Mouse (Mus musculus) forebrain, embryonic 16.5 days (tissue): ENCODE measurements at regions not wholly inside any gene's neighbourhood (a gene's known extent, or its start where the extent isn't known, plus 50 kb on each side); places are given as distances from the start of the nearest gene placed in this dataset.

ENCODE experiments used
- ATAC-seq: fragments of 200-750 bp; cut with Nextera tagmentation; 2 replicates; pipeline ENCODE4 v1.8.0; 2017; ENCODE audit warnings: mild to moderate bottlenecking, moderate library complexity
- H3K27ac ChIP-seq: fragments of 300-500 bp; sonication (generic); 2 replicates; pipeline ENCODE4 v1.5.1; 2014; ENCODE audit warnings: low read length, control low read depth
- H3K27me3 ChIP-seq: fragments of 300-500 bp; sonication (generic); replicated peaks from 2 replicates; pipeline ENCODE4 v1.6.1; 2014; ENCODE audit warnings: low read length; ENCODE audit not compliant: control insufficient read depth, insufficient read depth
- H3K36me3 ChIP-seq: fragments of 300-500 bp; sonication (generic); 2 replicates; pipeline ENCODE4 v1.6.1; 2014; ENCODE audit not compliant: control insufficient read depth, insufficient read depth
- H3K4me1 ChIP-seq: fragments of 300-500 bp; sonication (generic); replicated peaks from 2 replicates; pipeline ENCODE4 v1.6.1; 2014; ENCODE audit warnings: low read length; ENCODE audit not compliant: control insufficient read depth, insufficient read depth
- H3K4me2 ChIP-seq: fragments of 300-500 bp; sonication (generic); 2 replicates; pipeline ENCODE4 v1.6.1; 2014; ENCODE audit warnings: mild to moderate bottlenecking, low read length, control low read depth
- H3K4me3 ChIP-seq: fragments of 300-500 bp; sonication (generic); replicated peaks from 2 replicates; pipeline ENCODE4 v1.5.1; 2014; ENCODE audit warnings: mild to moderate bottlenecking, low read length, control low read depth
- H3K9ac ChIP-seq: fragments of 300-500 bp; sonication (generic); replicated peaks from 2 replicates; pipeline ENCODE4 v1.6.1; 2014; ENCODE audit warnings: low read depth, low read length, control low read depth
- H3K9me3 ChIP-seq: fragments of 300-500 bp; sonication (generic); 2 replicates; pipeline ENCODE4 v1.6.1; 2016; ENCODE audit warnings: low read length; ENCODE audit not compliant: control insufficient read depth
- WGBS: fragments of 180-500 bp; shearing (Covaris S2); extraction: QIAGEN DNeasy Blood & Tissue Kit; methylation state at CpG from one replicate; pipeline ENCODE4 v1.1.7; 2014; 5-methylcytosine and 5-hydroxymethylcytosine counted together

- no peaks in the 10 kb centered on the region for H3K36me3 ChIP-seq
- H3K4me3 ChIP-seq, result no peak overlapping the region
- H3K9me3 ChIP-seq, result no peaks in the 10 kb centered on the region
- no peak overlapping the region for H3K4me2 ChIP-seq
- H3K27me3 ChIP-seq, result 0 out of 2 replicates have a peak, but pooled peaks cover 2% of the 10 kb centered on the region
- H3K9ac ChIP-seq, result no peak overlapping the region
- H3K27ac ChIP-seq, result no peak overlapping the region
- WGBS, result 50% methylated on average over 3 of the region's 3 CpGs
- H3K4me1 ChIP-seq, result peaks cover 5% of the 10 kb centered on the region; the same call in 1 of the 2 replicates
- ATAC-seq, result no peak
These were observed 114.5 kb downstream of the Dhx35 start for GRCm38 (mm10) chr2:158909086-158909485.

GRCm38 (mm10) chr2:158910325-158910724, 115.7 kb downstream of the Dhx35 start:
- ATAC-seq, result peak; percentile 22
- no peak overlapping the region for H3K4me3 ChIP-seq
- H3K36me3 ChIP-seq, result no peaks in the 10 kb centered on the region
- 0 out of 2 replicates have a peak, but pooled peaks cover 2% of the 10 kb centered on the region for H3K27me3 ChIP-seq
- peaks cover 5% of the 10 kb centered on the region; the same call in 1 of the 2 replicates for H3K4me1 ChIP-seq
- H3K9ac ChIP-seq, result no peak overlapping the region
- no peaks in the 10 kb centered on the region for H3K9me3 ChIP-seq
- no peak overlapping the region for H3K27ac ChIP-seq
- H3K4me2 ChIP-seq, result no peak overlapping the region
- 58% methylated on average over 8 of the region's 8 CpGs for WGBS

GRCm38 (mm10) chr2:158911191-158911590, 116.6 kb downstream of the Dhx35 start:
- WGBS, result 46% methylated on average over 7 of the region's 7 CpGs
- H3K4me1 ChIP-seq, result peaks cover 5% of the 10 kb centered on the region; the same call in 1 of the 2 replicates
- H3K4me3 ChIP-seq, result no peak overlapping the region
- H3K9me3 ChIP-seq, result no peaks in the 10 kb centered on the region
- no peaks in the 10 kb centered on the region for H3K36me3 ChIP-seq
- no peak overlapping the region for H3K9ac ChIP-seq
- H3K27ac ChIP-seq, result no peak overlapping the region
- H3K4me2 ChIP-seq, result no peak overlapping the region
- 0 out of 2 replicates have a peak, but pooled peaks cover 2% of the 10 kb centered on the region for H3K27me3 ChIP-seq
- peak; percentile 34; the same call in 1 of the 2 replicates for ATAC-seq

- no peak overlapping the region for H3K4me2 ChIP-seq
- peaks cover 5% of the 10 kb centered on the region; the same call in 1 of the 2 replicates for H3K4me1 ChIP-seq
- no peak overlapping the region for H3K4me3 ChIP-seq
- no peaks in the 10 kb centered on the region for H3K36me3 ChIP-seq
- no peak overlapping the region for H3K27ac ChIP-seq
- no peak overlapping the region for H3K9ac ChIP-seq
- no peaks in the 10 kb centered on the region for H3K9me3 ChIP-seq
- 41% methylated on average over 9 of the region's 9 CpGs for WGBS
- peak; percentile 59 for ATAC-seq
- H3K27me3 ChIP-seq, result 0 out of 2 replicates have a peak, but pooled peaks cover 2% of the 10 kb centered on the region
These were observed 118.1 kb downstream of the Dhx35 start for GRCm38 (mm10) chr2:158912631-158913258.

- ATAC-seq, result no peak
- Histone ChIP-seq H3K9me3 (no peaks in the 10 kb centered on the region), H3K4me1 (no peaks in the 10 kb centered on the region), H3K4me3 (no peak overlapping the region), H3K36me3 (no peaks in the 10 kb centered on the region), H3K9ac (no peak overlapping the region), H3K27ac (no peak overlapping the region), H3K27me3 (no peaks in the 10 kb centered on the region), H3K4me2 (no peak overlapping the region)
- WGBS, result 65% methylated on average over 6 of the region's 6 CpGs
These were observed 122.8 kb downstream of the Dhx35 start for GRCm38 (mm10) chr2:158917398-158917797.

- Histone ChIP-seq H3K9ac (no peak overlapping the region), H3K4me3 (no peak overlapping the region), H3K9me3 (no peaks in the 10 kb centered on the region), H3K36me3 (no peaks in the 10 kb centered on the region), H3K27me3 (no peaks in the 10 kb centered on the region), H3K4me1 (no peaks in the 10 kb centered on the region), H3K4me2 (no peak overlapping the region), H3K27ac (no peak overlapping the region)
- WGBS, result 86% methylated on average over 5 of the region's 5 CpGs
- ATAC-seq, result no peak
These were observed 123.7 kb downstream of the Dhx35 start for GRCm38 (mm10) chr2:158918312-158918711.

- 33% methylated on average over 12 of the region's 12 CpGs for WGBS
- Histone ChIP-seq H3K27me3 (no peaks in the 10 kb centered on the region), H3K4me3 (no peak overlapping the region), H3K4me2 (no peak overlapping the region), H3K9ac (no peak overlapping the region), H3K36me3 (no peaks in the 10 kb centered on the region), H3K4me1 (no peaks in the 10 kb centered on the region), H3K27ac (no peak overlapping the region), H3K9me3 (no peaks in the 10 kb centered on the region)
- ATAC-seq, result no peak; the same call in 1 of the 2 replicates
These were observed 127.0 kb downstream of the Dhx35 start for GRCm38 (mm10) chr2:158921342-158922255.

GRCm38 (mm10) chr2:158922766-158923165, 128.2 kb downstream of the Dhx35 start:
- Histone ChIP-seq H3K4me3 (no peak overlapping the region), H3K4me2 (no peak overlapping the region), H3K36me3 (no peaks in the 10 kb centered on the region), H3K9me3 (no peaks in the 10 kb centered on the region), H3K9ac (no peak overlapping the region), H3K27ac (no peak overlapping the region), H3K4me1 (no peaks in the 10 kb centered on the region), H3K27me3 (no peaks in the 10 kb centered on the region)
- ATAC-seq, result no peak
- WGBS, result 54% methylated on average over 5 of the region's 5 CpGs

GRCm38 (mm10) chr2:158929507-158929906, 134.9 kb downstream of the Dhx35 start:
- peaks cover 4% of the 10 kb centered on the region; the same call in 1 of the 2 replicates for H3K4me1 ChIP-seq
- H3K9me3 ChIP-seq, result no peaks in the 10 kb centered on the region
- H3K27me3 ChIP-seq, result no peaks in the 10 kb centered on the region
- no peaks in the 10 kb centered on the region for H3K36me3 ChIP-seq
- H3K27ac ChIP-seq, result no peak overlapping the region
- H3K4me2 ChIP-seq, result no peak overlapping the region
- WGBS, result 30% methylated on average over 9 of the region's 9 CpGs
- peak; percentile 38; the same call in 1 of the 2 replicates for ATAC-seq
- H3K9ac ChIP-seq, result no peak overlapping the region
- H3K4me3 ChIP-seq, result no peak overlapping the region
